Mouse (Mus musculus) left cerebral cortex, postnatal 36 days (tissue): ENCODE results near the gene Vdac2. TPM values are rescaled to one million over a fixed set of nuclear protein-coding genes. Genes with fewer than 3 reads are reported as not detected.
A peak's percentile ranks its signal among the peaks of the same experiment; 100 is the strongest.

ENCODE experiments used
- DNase-seq, 2 experiments: peaks; one replicate each; pipeline ENCODE4 v3.0.0; 2021 to 2022; ENCODE audit warnings: low spot score in 2 of 2, mixed read lengths in 1 of 2
- intact Hi-C: fragments of 180-260 bp; cut with DNase I; formaldehyde crosslinking; loops from one replicate; pipeline ENCODE4 v1.15.1; 2025
- total RNA-seq, 2 experiments: library from RNA; stranded (reverse); gene quantifications; 2 replicates each; pipeline ENCODE4 v1.2.3; 2021

Gene Vdac2
- 100 to 1,000 TPM; 209 to 217 TPM for total RNA-seq

DNA sequence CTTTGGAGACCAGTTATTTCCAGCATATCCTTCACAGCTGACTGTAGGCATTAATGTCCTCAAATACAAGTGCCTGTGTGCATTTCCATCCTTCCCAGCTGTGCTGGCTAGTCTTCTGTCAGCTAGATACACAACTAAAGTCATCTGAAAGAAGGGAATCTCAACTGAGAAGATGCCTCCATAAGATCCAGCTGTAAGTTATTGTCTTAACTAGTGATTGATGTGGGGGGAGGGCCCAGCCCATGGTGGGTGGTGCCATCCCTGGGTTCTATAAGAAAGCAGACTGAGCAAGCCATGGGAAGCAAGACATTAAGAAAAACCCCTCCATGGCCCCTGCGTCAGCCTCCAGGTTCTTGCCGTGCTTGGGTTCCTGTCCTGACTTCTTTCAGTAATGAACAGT is at the start of gene Vdac2:
Gene Vdac2, plus strand, starts transcription at position 301 of the 400 bp plus-strand sequence.
- no peak for DNase-seq
- intact Hi-C loops: no loop called here

DNA sequence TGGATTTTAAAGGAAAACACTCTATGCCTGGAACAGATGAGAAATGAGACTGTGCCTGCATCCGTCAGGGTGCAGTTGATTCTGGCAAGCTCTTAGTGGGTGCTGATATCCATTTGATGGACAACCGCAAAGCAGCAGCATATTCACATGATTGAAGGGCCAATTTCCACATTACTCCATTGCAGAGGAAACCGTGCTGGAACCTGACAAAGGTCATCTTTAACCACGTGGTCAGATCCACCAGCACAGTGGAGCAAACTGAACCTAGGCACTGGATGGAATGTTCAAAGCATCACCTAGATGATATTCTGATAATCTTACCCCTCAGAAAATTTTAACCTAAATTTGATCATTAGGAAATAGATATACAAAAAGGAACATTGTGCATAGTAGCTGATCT is 48.8 kb upstream of the Vdac2 start:
- no peak for DNase-seq
- intact Hi-C loops: no loop called here

DNA sequence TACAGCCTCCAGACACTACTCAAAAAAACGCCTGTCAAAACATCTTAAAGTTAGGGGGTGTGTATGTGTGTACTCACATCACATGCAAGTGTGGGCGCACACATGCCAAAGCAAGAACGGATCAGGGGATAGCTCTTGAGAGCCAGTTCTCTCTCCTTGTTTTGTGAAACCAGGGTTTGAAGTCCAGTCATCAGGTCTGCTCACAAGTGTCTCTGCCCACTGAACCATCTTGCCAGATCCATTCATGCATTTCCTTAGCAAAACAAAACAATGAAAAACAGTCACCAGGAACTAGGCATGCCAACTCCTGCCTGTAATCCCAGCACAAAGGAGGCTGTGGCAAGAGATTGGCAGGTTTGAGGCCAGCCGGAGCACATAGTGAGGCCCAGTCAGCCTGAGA is 38.5 kb upstream of the Vdac2 start:
- intact Hi-C loops: no loop called here
- DNase-seq: no peak

DNA sequence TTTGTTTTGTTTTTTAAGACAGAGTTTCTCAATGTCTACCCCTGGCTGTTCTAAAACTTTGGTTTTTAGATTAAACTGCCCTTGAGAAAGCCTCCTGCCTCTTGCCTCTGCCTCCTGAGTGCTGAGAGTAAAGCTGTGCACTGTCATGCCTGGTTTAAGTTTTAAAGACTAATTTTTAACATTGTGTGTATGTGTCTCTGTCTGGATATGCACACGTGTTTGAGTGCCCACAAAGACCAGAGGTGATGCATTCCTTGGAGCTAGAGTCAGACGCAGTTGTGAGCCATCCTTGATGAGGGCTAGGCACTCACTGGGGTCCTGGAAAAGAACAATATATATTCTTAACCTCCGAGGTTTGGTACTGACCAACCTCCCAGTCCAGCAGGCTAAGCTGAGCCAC is 37.7 kb upstream of the Vdac2 start:
- DNase-seq: no peak
- intact Hi-C loops: no loop called here

DNA sequence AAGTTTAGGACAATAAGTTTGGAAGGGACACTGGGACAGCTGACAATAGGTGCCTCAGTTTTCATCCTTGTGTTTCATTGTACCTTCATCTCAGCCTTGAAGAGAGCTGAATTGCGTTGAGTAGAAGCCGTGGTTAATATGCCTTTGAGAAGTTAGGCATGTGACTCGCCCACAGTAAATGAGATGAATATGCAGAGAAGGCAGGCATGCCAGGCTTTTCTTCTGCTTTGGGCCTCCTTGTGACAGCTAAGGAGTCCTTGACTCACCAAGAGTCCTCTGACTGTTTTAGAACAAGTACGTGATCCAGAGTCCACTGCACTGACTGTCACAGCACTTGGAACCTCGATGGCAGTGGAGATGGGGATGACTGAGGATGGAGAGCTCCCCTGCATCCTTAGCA is 36.9 kb upstream of the Vdac2 start:
- intact Hi-C loops: no loop called here

GRCm38 (mm10) chr14:21790585-21791251 is 34.3 kb upstream of the Vdac2 start:
- intact Hi-C loops: no loop called here
- no peak for DNase-seq

More for the DNA sequence above, 36.9 kb upstream of the Vdac2 start:
- DNase-seq: peak; percentile 23 to 49

DNA sequence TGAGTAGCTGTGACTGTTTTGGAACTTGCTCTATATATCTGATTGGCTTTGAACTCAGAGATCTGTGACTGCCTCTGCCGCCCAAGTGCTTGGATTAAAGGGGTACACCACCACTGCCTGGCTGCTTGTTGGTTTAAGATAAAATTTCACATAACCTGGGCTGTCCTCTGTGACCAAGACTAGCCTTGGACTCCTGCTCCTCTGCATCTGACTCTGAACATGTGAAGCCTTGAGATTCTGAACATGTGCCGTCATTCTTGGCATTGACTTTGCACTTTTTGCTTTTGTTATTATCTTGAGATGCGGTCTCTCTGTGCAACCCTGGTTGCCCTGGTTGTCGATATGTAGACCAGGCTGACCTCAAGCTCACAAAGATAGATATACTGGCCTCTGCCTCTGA is 33.3 kb upstream of the Vdac2 start:
- intact Hi-C loops: no loop called here
- DNase-seq: no peak

GRCm38 (mm10) chr14:21792250-21792649 is 32.8 kb upstream of the Vdac2 start:
- intact Hi-C loops: no loop called here
- peak; percentile 26 to 32 for DNase-seq

GRCm38 (mm10) chr14:21800641-21801040 is 24.4 kb upstream of the Vdac2 start:
- intact Hi-C loops: no loop called here
- no peak for DNase-seq

DNA sequence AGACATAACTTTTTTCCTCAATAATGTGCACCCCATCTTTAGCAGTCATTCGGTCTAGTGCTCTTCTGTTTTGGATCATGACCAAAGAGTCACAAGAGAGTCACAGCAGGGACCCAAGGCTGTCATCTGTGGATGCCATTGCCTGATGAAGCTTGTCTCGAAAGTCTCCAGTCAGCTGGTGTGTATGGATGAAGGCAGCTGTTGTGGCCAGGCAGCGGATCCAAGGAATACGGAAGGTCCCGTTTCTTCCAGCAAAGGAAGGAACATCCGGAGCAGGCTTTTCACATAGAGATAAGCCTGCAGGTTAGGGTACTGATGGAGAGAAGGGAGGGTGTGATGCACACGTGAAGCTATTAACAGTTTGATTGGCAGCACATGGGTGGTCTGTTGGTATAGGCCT is 23.4 kb upstream of the Vdac2 start:
- intact Hi-C loops: no loop called here
- no peak for DNase-seq

DNA sequence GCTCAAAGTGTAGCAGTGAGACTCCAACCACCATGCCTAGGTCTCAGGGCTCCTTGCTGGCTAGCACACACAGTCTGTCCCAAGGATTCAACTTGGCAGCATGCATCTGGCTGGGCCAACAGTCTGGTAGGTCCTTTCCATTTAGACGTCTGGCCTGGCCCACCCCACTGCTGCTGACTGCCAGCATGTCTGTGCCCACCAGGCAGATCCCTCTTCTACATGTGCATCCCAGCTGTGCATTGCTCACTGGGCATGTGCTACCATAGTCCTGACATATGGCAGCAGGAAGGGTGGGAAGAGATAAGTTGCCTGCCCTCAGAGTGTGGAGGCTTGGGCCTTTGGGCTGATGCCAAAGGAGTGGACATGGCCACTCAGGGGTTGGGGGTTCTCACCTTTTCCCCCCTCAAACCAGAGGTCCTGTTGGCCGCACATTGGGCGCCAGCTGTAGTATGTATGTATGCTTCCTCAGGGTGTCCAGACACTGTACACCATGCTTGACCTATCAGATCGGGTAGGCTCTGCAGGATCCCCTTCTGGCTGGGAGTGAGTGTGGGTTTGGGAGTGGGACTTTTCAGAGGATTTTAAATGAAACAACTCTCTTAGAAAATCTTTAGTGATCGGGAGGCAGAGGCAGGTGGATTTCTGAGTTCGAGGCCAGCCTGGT is 22.4 kb upstream of the Vdac2 start:
- intact Hi-C loops: no loop called here
- no peak for DNase-seq

DNA sequence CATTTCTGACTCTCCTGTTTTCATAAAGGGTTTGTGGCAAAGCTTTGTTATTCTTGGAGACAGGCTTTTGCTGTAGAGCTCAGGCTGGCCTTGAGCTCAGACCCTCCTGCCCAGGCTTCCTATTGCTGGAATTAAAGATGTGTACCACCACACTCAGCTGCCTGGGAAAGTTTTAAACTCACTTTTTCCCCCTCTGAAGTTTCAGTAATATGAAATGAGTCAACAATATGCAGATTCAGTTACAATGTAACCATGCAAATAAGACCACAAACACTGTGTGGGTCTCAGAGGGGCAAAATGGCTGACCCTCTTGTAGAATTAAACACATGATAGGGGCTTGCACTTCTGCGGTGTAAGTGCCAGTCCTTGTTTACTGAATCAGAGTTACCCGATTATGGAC is 18.8 kb upstream of the Vdac2 start:
- intact Hi-C loops: no loop called here
- no peak for DNase-seq

DNA sequence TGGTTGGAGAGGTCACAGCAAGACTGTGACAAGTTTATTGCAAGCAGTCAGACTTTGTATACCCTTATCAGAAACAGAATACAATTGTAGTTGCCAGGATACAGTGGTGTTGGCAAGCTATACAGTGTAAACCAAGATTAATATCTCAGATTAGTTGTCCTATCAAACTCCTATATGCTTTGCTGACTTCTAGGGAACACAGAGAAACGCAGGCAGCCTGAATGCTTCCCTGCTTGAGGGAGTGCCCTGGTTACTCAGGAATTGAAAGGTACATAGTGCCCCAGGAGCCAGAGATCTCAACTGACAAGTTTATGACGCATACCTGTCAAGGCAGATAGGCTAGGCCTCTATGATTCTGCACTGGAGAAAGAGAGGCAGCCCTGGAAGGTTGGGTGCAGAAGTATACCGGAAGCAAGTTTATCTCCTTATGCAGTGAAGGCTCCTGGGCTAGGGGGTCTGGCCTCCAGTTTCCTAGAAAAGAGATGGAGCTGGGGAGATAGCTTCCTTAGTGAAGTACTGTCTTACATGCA is 18.3 kb upstream of the Vdac2 start:
- intact Hi-C loops: no loop called here
- no peak for DNase-seq

- DNase-seq: no peak
- intact Hi-C loops: no loop called here
Observed at GRCm38 (mm10) chr14:21808208-21808922, 16.7 kb upstream of the Vdac2 start.

- no peak for DNase-seq
- intact Hi-C loops: no loop called here
Observed at GRCm38 (mm10) chr14:21809418-21809817, 15.6 kb upstream of the Vdac2 start.

DNA sequence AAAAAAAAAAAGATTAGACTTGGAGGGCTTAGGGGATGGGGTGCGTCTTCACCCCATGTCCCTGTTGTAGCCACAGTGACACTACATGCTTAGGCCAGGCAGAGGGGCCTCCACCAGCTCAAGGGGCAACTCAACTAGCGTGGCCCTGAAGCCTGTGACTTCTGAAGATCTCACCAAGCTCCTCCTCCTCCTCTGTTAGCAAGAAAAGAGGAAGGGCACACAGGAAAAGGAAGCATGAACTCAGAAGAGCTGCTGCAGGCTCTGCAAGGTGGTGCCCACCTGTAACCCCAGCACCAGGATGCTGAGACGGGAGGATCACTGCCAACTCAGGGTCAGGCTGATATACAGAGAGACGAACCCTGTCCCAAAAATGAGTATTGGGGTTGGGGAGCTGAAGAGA is 13.7 kb upstream of the Vdac2 start:
- DNase-seq: no peak
- intact Hi-C loops: loop anchor here (2.0 kb wide), 1 partner anchor 38 kb away; the partner anchor contains the start of gene Comtd1

- intact Hi-C loops: loop anchor here (2.0 kb wide), 1 partner anchor 37 kb away; the partner anchor contains the start of gene Comtd1
- no peak for DNase-seq
Observed at GRCm38 (mm10) chr14:21811744-21812393, 13.2 kb upstream of the Vdac2 start.

DNA sequence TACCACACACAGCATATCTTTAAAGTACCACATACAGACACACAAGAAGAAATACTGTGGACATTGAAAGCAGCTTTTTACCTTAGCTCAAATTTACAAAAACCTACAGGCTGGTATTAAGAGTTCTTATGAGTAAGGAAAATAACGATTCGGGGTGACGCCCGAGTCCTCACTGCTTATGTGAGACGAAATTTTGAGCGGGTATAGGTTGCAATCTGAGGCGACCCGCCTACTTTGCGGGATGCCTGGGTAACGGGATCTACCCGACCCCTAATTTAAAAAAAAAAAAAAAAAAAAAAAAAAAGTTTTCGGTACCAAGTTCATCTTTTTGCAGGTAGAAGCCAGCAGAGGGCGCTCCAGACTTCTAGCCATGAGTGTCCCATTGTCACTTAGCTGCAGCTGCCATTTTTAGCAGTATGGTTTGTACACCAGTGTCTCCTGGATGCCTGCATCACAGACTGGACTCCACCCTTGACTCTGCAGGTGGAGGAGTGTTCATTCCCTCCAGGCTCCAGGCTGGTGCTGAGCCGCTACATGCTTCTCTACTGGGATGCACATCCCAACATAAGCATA is 12.4 kb upstream of the Vdac2 start:
- intact Hi-C loops: no loop called here

GRCm38 (mm10) chr14:21813216-21813615 is 11.8 kb upstream of the Vdac2 start:
- intact Hi-C loops: no loop called here
- no peak for DNase-seq

More for the DNA sequence above, 12.4 kb upstream of the Vdac2 start:
- peak; percentile 26 to 37 for DNase-seq

- intact Hi-C loops: no loop called here
- DNase-seq: no peak
Observed at GRCm38 (mm10) chr14:21813847-21814246, 11.2 kb upstream of the Vdac2 start.
